Mouse (Mus musculus): ENCODE results near the gene Dhx32.

DNA sequence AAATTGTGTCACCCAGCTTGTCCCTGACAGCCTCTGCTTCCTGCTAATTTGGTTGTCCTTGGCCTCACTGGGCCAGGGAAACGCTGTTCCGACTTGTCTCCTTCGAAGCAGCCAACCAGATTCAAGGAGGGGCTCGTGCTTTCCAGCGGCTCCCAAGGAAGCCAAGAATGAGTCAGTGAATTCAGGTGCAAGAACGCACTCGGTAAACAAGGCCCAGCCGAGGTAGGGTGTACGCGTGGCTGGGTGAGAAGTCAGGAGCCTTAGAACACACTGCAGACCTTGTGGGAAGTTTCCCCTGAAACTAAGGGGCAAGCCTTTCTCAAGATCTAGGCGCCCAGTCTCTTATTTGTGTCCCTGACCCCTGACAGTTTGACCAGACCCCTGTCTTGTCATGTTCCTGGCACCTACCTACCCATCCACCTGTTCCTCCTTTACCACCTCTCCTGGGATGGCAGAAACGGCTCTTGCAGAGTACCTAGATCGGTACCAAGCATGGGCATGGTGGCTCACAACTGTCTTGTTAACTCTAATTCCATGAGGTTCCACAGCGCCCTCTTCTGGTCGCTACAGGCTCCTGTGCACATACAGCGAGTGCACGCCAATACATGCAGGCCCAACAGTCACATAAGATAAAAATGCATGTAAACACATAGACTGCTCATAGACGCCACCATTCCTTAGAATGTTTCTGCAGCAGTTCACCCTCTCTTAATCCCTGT lies at the start of gene Dhx32:
- TF ChIP-seq CTCF (IDR thresholded peaks at IDR 0.05; ENCODE audit: borderline replicate concordance, insufficient read depth, low read depth, low read length) (peak; percentile 76), POLR2A (IDR thresholded peaks at IDR 0.05; ENCODE audit: borderline replicate concordance, insufficient read depth, low read length) (no peak)
